Mouse (Mus musculus) CH12.LX (cell line): Measurements from ENCODE around the gene Gbe1. TPM values are rescaled to one million over a fixed set of nuclear protein-coding genes. Genes with fewer than 3 reads are reported as not detected.

Experiments
- DNase-seq: peaks from one replicate; pipeline ENCODE4 v3.0.0-alpha.2; 2013; ENCODE audit errors: extremely low read depth
- H3K27ac ChIP-seq: 2 replicates; pipeline ENCODE4 v1.5.1; 2012; ENCODE audit warnings: low read depth, mild to moderate bottlenecking, control low read depth, moderate library complexity; ENCODE audit not compliant: insufficient read depth
- H3K27me3 ChIP-seq: replicated peaks from 2 replicates; pipeline ENCODE3; 2012; ENCODE audit warnings: inconsistent platforms
- H3K36me3 ChIP-seq, 2 experiments: replicated peaks in 1 of 2; 2 replicates each; pipeline versions ENCODE3 to v1.6.1; 2012; ENCODE audit warnings: inconsistent platforms in 1 of 2, low read length in 1 of 2, mild to moderate bottlenecking in 1 of 2, mixed read lengths in 1 of 2, moderate library complexity in 1 of 2; ENCODE audit not compliant: control insufficient read depth in 1 of 2, insufficient read depth in 1 of 2
- H3K4me1 ChIP-seq, 2 experiments: 2 replicates each; pipeline ENCODE4 v1.6.1; 2012; ENCODE audit warnings: inconsistent platforms in 1 of 2, moderate library complexity in 1 of 2; ENCODE audit not compliant: insufficient read depth in 2 of 2, control insufficient read depth in 1 of 2
- H3K4me2 ChIP-seq: 2 replicates; pipeline ENCODE4 v1.6.1; 2012; ENCODE audit warnings: low read depth, mild to moderate bottlenecking, control low read depth; ENCODE audit not compliant: poor library complexity, insufficient read depth, severe bottlenecking
- H3K4me3 ChIP-seq, 3 experiments: fragments of 150-350 bp in 1 of 3; sonication (generic) in 1 of 3; replicated peaks in 1 of 3; 2 replicates each; pipeline versions ENCODE3 to v1.5.1; 2011 to 2012; ENCODE audit warnings: low read depth in 2 of 3, low read length in 2 of 3, mild to moderate bottlenecking in 2 of 3, moderate library complexity in 2 of 3, control low read depth in 1 of 3, improper control_type of control experiment in 1 of 3, inconsistent platforms in 1 of 3, mixed read lengths in 1 of 3; ENCODE audit not compliant: poor library complexity in 1 of 3
- H3K79me2 ChIP-seq: replicated peaks from 2 replicates; pipeline ENCODE4 v1.6.1; 2012; ENCODE audit warnings: mild to moderate bottlenecking, moderate library complexity; ENCODE audit not compliant: control insufficient read depth, poor library complexity, insufficient read depth, severe bottlenecking; ENCODE audit errors: extremely low read depth
- H3K9ac ChIP-seq: 2 replicates; pipeline ENCODE4 v1.6.1; 2012; ENCODE audit warnings: low read depth, mild to moderate bottlenecking, control low read depth, moderate library complexity; ENCODE audit not compliant: insufficient read depth
- H3K9me3 ChIP-seq: replicated peaks from 2 replicates; pipeline ENCODE3; 2012; ENCODE audit warnings: low read length, inconsistent platforms, mixed read lengths
- CHD2 ChIP-seq: IDR thresholded peaks from 2 replicates; pipeline ENCODE4 v1.6.1; 2011; ENCODE audit warnings: low read length, improper control_type of control experiment
- CTCF ChIP-seq, 2 experiments: IDR thresholded peaks in 1 of 2; conservative IDR thresholded peaks in 1 of 2; 2 replicates each; pipeline ENCODE4 v1.5.1; 2011 to 2012; ENCODE audit warnings: low read depth in 2 of 2, low read length in 2 of 2, improper control_type of control experiment in 1 of 2, inconsistent platforms in 1 of 2, mild to moderate bottlenecking in 1 of 2, moderate library complexity in 1 of 2
- E2F4 ChIP-seq: IDR thresholded peaks from 2 replicates; pipeline ENCODE4 v1.6.1; 2011; ENCODE audit warnings: low read depth, low read length, improper control_type of control experiment; ENCODE audit not compliant: insufficient replicate concordance
- ETS1 ChIP-seq: conservative IDR thresholded peaks from 2 replicates; pipeline ENCODE4 v1.6.1; 2012; ENCODE audit warnings: low read depth, mild to moderate bottlenecking, inconsistent platforms, low read length, improper control_type of control experiment, moderate library complexity
- GABPA ChIP-seq: IDR thresholded peaks from 2 replicates; pipeline ENCODE4 v1.6.1; 2012; ENCODE audit warnings: low read depth, low read length, improper control_type of control experiment, inconsistent platforms; ENCODE audit not compliant: insufficient replicate concordance
- JUND ChIP-seq: conservative IDR thresholded peaks from 2 replicates; pipeline ENCODE4 v1.6.1; 2011; ENCODE audit warnings: low read depth, low read length, improper control_type of control experiment
- MAFK ChIP-seq: IDR thresholded peaks from 2 replicates; pipeline ENCODE4 v1.6.1; 2011; ENCODE audit warnings: low read length, improper control_type of control experiment; ENCODE audit not compliant: insufficient replicate concordance
- MAZ ChIP-seq: IDR thresholded peaks from 2 replicates; pipeline ENCODE4 v1.6.1; 2012; ENCODE audit warnings: low read depth, mild to moderate bottlenecking, inconsistent platforms, low read length, improper control_type of control experiment, moderate library complexity
- MXI1 ChIP-seq: IDR thresholded peaks from 2 replicates; pipeline ENCODE4 v1.6.1; 2011; ENCODE audit warnings: mild to moderate bottlenecking, low read depth, low read length, improper control_type of control experiment
- NRF1 ChIP-seq: IDR thresholded peaks from 2 replicates; pipeline ENCODE4 v1.6.1; 2014; ENCODE audit warnings: low read depth, mild to moderate bottlenecking, inconsistent platforms, low read length, improper control_type of control experiment, moderate library complexity
- POLR2A ChIP-seq: IDR thresholded peaks from 2 replicates; pipeline ENCODE4 v1.6.1; 2011; ENCODE audit warnings: low read depth, mild to moderate bottlenecking, improper control_type of control experiment, low read length
- POLR2AphosphoS2 ChIP-seq: IDR thresholded peaks from 2 replicates; pipeline ENCODE4 v1.6.1; 2011; ENCODE audit warnings: low read depth, low read length, improper control_type of control experiment
- RAD21 ChIP-seq: IDR thresholded peaks from 2 replicates; pipeline ENCODE4 v1.6.1; 2011; ENCODE audit warnings: low read depth, mild to moderate bottlenecking, low read length, improper control_type of control experiment, moderate library complexity
- RCOR1 ChIP-seq: conservative IDR thresholded peaks from 2 replicates; pipeline ENCODE4 v1.6.1; 2012; ENCODE audit warnings: low read depth, mild to moderate bottlenecking, inconsistent platforms, low read length, improper control_type of control experiment
- SIN3A ChIP-seq: IDR thresholded peaks from 2 replicates; pipeline ENCODE4 v1.6.1; 2012; ENCODE audit warnings: low read length, improper control_type of control experiment, inconsistent platforms
- TBP ChIP-seq: conservative IDR thresholded peaks from 2 replicates; pipeline ENCODE4 v1.6.1; 2011; ENCODE audit warnings: low read depth, low read length, improper control_type of control experiment
- UBTF ChIP-seq: IDR thresholded peaks from 2 replicates; pipeline ENCODE4 v1.6.1; 2012; ENCODE audit warnings: low read depth, mild to moderate bottlenecking, inconsistent platforms, low read length, improper control_type of control experiment, moderate library complexity
- USF2 ChIP-seq: conservative IDR thresholded peaks from 2 replicates; pipeline ENCODE4 v1.6.1; 2011; ENCODE audit warnings: low read depth, low read length, improper control_type of control experiment
- ZC3H11A ChIP-seq: IDR thresholded peaks from 2 replicates; pipeline ENCODE4 v1.6.1; 2012; ENCODE audit warnings: low read depth, mild to moderate bottlenecking, inconsistent platforms, low read length, improper control_type of control experiment
- ZNF384 ChIP-seq: IDR thresholded peaks from 2 replicates; pipeline ENCODE4 v1.6.1; 2012; ENCODE audit warnings: low read depth, low read length, improper control_type of control experiment, inconsistent platforms
- dilution Hi-C: fragments of 300-500 bp; cut with MboI; formaldehyde crosslinking; loops from 2 replicates; pipeline ENCODE4 v1.14.3; 2020; ENCODE audit warnings: low sequenced_read_pairs; ENCODE audit not compliant: extremely low pct_unique_long_range_greater_than_20kb, extremely low pct_ligation_motif_present
- in situ Hi-C: fragments of 300-500 bp; cut with MboI; formaldehyde crosslinking; loops from 3 replicates; pipeline ENCODE4 v1.14.3; 2019; ENCODE audit warnings: low sequenced_read_pairs, low pct_ligation_motif_present, low pct_unique_long_range_greater_than_20kb, mixed read lengths
- polyA plus RNA-seq: library from polyadenylated mRNA; unstranded; fragments of >175 nt; gene quantifications from 2 replicates; pipeline ENCODE4 v1.2.1, GENCODE M21; 2012; ENCODE audit warnings: low read depth; ENCODE audit not compliant: insufficient read length
- total RNA-seq, 2 experiments: library from RNA; depleted of rRNA; stranded (reverse); fragments of 300-350 nt in 1 of 2; fragments of >200 nt in 1 of 2; gene quantifications; 2 replicates each; pipeline ENCODE4 v1.2.3; 2012 to 2014

Gbe1 gene
- total and polyA plus RNA-seq, 3 experiments = not detected

GRCm38 (mm10) chr16:70524273-70524672 lies 210.5 kb downstream of the Gbe1 start:
- H3K27ac ChIP-seq = no peak overlapping the region
- no peak for DNase-seq
- in situ Hi-C loops (no loop called here), dilution Hi-C loops (no loop called here)
- H3K4me1 ChIP-seq = no peaks in the 10 kb centered on the region
- no peaks in the 10 kb centered on the region for H3K27me3 ChIP-seq
- no peak for TF ChIP-seq POLR2AphosphoS2
- TF ChIP-seq NRF1 = no peak
- TF ChIP-seq USF2 = no peak
- no peak for TF ChIP-seq CTCF (conservative IDR thresholded peaks at IDR 0.05 in 1 of 2, IDR thresholded peaks at IDR 0.05 in 1 of 2; ENCODE audit: low read depth in 2 of 2, low read length in 2 of 2)
- no peak for TF ChIP-seq MXI1
- TF ChIP-seq GABPA = no peak
- TF ChIP-seq POLR2A = no peak
- no peaks in the 10 kb centered on the region for H3K79me2 ChIP-seq
- H3K9me3 ChIP-seq = peaks cover 69% of the 10 kb centered on the region
- no peaks in the 10 kb centered on the region for H3K36me3 ChIP-seq
- no peak overlapping the region for H3K4me3 ChIP-seq
- no peak overlapping the region for H3K4me2 ChIP-seq
- H3K9ac ChIP-seq = no peak overlapping the region

- Histone ChIP-seq H3K4me3 (no peak overlapping the region), H3K79me2 (no peaks in the 10 kb centered on the region), H3K27me3 (no peaks in the 10 kb centered on the region), H3K9ac (no peak overlapping the region), H3K27ac (no peak overlapping the region), H3K36me3 (no peaks in the 10 kb centered on the region), H3K9me3 (peaks cover 64% of the 10 kb centered on the region)
- in situ Hi-C loops (no loop called here), dilution Hi-C loops (no loop called here)
- TF ChIP-seq JUND (no peak), ETS1 (no peak), TBP (no peak), UBTF (no peak), MAZ (no peak), RCOR1 (no peak), USF2 (no peak), ZNF384 (no peak), E2F4 (no peak), RAD21 (no peak), MAFK (no peak), ZC3H11A (no peak), SIN3A (no peak), CHD2 (no peak)
- TF ChIP-seq, all 38 proteins: peak for 0
- Histone ChIP-seq H3K4me2 (no peak overlapping the region), H3K4me1 (no peaks in the 10 kb centered on the region)
- DNase-seq = no peak
Measured at GRCm38 (mm10) chr16:70527224-70527623, 213.5 kb downstream of the Gbe1 start.
